Mouse (Mus musculus): ENCODE data around the gene Cltb. TPM values are rescaled to one million over a fixed set of nuclear protein-coding genes. Genes with fewer than 3 reads are reported as not detected.

Gene Cltb
- total and polyA plus RNA-seq, 2 experiments from 2014 or later = 224 to 278 TPM

DNA sequence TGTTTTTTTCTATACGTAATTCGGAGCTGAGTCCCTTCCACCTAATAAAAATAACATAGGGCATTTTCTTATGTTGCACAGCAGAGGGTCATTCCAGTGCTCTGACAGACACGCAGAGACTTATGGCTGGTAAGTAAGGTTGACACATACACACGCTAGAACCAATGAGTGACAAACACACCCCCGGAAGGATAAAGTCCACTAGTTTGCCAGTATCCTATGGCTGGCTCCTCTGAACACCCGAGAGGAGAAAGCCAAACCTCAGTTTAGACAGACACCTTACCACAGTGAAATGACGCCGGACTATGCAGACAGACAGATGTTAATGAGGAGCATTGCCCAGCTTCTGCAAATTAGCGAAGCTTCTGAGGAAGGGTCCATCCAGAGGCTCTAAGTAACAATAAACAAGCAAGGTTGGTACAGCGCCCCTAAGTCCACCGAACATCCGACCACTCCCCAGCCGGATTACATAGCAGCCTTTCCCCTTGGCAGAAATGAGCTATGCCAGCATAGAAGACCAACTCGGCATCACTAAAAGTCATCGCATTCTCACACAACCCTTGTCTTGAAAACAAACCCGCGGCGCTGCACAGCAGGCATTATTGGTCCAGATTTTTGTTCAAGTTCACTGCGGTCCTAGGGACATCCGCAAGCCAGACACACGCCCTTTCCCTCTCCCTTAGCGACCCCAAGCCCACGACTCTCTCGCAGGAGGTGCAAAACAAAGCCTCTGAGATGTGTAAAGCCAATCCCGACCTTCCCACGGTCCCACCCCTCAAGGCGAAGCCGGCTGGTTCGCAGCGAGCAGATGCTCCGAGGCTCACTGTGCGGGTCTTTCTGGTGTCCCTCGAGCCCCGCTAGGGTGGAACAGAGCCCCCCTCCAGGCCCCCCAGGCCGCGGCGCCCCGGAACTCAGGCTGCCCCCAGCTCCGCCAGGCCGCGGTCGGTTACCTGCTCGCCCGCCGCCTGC is 46.6 kb downstream of the Cltb start:
- Histone ChIP-seq H3K9ac (peak overlapping the region; percentile 96), H3K4me2 (ENCODE audit: low read depth) (peak overlapping the region; percentile 89), H3K27ac (ENCODE audit: low read depth, low read length) (peak overlapping the region; percentile 83), H3K4me1 (ENCODE audit: insufficient read depth) (peaks cover 8% of the 10 kb centered on the region), H3K4me3 (ENCODE audit: low read depth, low read length) (peak overlapping the region; percentile 92), H3K36me3 (ENCODE audit: insufficient read depth) (peaks cover 24% of the 10 kb centered on the region), H3K27me3 (ENCODE audit: insufficient read depth, low read length) (no peaks in the 10 kb centered on the region), H3K9me3 (ENCODE audit: low read length) (no peaks in the 10 kb centered on the region)
- TF ChIP-seq CTCF (IDR thresholded peaks at IDR 0.05; ENCODE audit: low read depth) = no peak
- ATAC-seq (peak; percentile 70), DNase-seq (no peak)
- whole genome bisulfite sequencing = 10% methylated on average over 45 of the region's 45 CpGs

DNA sequence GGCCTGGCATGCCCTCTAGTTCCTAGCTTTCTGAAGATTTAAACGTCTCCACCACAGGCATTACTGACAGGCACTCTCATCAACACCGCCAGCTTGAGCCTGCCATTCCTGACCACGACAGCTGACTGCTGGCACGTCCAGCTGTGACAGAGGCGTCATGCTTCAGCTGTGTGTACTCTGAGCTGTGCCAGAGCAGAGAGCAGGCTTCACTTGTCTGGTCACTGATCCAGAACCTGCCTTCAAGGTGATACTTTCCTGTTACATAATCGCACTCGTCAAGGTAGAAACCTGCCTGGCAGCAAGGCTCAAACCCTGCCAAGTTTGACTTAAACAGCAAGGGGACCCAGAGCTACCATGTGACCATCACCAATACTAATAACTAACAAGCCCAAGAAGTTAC is 48.6 kb downstream of the Cltb start:
- Histone ChIP-seq H3K4me2 (ENCODE audit: low read depth) (no peak overlapping the region), H3K27me3 (ENCODE audit: insufficient read depth, low read length) (no peaks in the 10 kb centered on the region), H3K4me1 (ENCODE audit: insufficient read depth) (peaks cover 8% of the 10 kb centered on the region), H3K9ac (no peak overlapping the region), H3K9me3 (ENCODE audit: low read length) (no peaks in the 10 kb centered on the region), H3K27ac (ENCODE audit: low read depth, low read length) (no peak overlapping the region), H3K4me3 (ENCODE audit: low read depth, low read length) (no peak overlapping the region), H3K36me3 (ENCODE audit: insufficient read depth) (peaks cover 41% of the 10 kb centered on the region)
- ATAC-seq = no peak
- TF ChIP-seq CTCF (IDR thresholded peaks at IDR 0.05; ENCODE audit: low read depth) = no peak
- no peak for DNase-seq
- whole genome bisulfite sequencing = 86% methylated on average over 7 of the region's 7 CpGs

- Histone ChIP-seq H3K4me3 (ENCODE audit: low read depth, low read length) (no peak overlapping the region), H3K4me2 (ENCODE audit: low read depth) (no peak overlapping the region), H3K9ac (no peak overlapping the region), H3K27me3 (ENCODE audit: insufficient read depth, low read length) (no peaks in the 10 kb centered on the region), H3K27ac (ENCODE audit: low read depth, low read length) (no peak overlapping the region), H3K36me3 (ENCODE audit: insufficient read depth) (peaks cover 59% of the 10 kb centered on the region), H3K4me1 (ENCODE audit: insufficient read depth) (peaks cover 8% of the 10 kb centered on the region), H3K9me3 (ENCODE audit: low read length) (no peaks in the 10 kb centered on the region)
- no peak for TF ChIP-seq CTCF (IDR thresholded peaks at IDR 0.05; ENCODE audit: low read depth)
- ATAC-seq = no peak
- WGBS = 88% methylated on average over 7 of the region's 7 CpGs
- DNase-seq = no peak
Observed at GRCm38 (mm10) chr13:54560608-54561007, 50.5 kb downstream of the Cltb start.

DNA sequence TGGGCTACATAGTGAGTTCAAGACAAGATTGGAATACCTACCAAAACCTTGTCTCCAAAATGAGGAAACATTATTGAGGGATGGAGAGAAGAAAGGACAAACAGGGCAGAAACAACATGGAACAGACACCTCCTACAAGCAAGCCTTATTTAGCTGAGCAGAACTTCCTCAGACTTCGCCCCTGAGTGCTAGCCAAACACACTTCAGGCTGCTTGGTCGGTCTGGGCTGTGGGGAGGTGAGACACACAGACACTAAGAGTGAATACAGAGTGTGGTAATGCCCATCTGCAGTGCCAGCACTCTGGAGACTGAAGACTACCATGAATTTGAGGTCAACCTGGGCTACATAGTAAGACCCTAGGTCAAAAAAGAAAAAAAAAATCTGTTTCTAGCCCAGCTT is 51.5 kb downstream of the Cltb start:
- Histone ChIP-seq H3K9me3 (ENCODE audit: low read length) (no peaks in the 10 kb centered on the region), H3K4me1 (ENCODE audit: insufficient read depth) (peaks cover 8% of the 10 kb centered on the region), H3K27me3 (ENCODE audit: insufficient read depth, low read length) (no peaks in the 10 kb centered on the region), H3K9ac (no peak overlapping the region), H3K4me3 (ENCODE audit: low read depth, low read length) (no peak overlapping the region), H3K4me2 (ENCODE audit: low read depth) (no peak overlapping the region), H3K27ac (ENCODE audit: low read depth, low read length) (no peak overlapping the region), H3K36me3 (ENCODE audit: insufficient read depth) (peaks cover 61% of the 10 kb centered on the region)
- no peak for DNase-seq
- TF ChIP-seq CTCF (IDR thresholded peaks at IDR 0.05; ENCODE audit: low read depth) = no peak
- no peak for ATAC-seq
- WGBS = 94% methylated on average over 2 of the region's 2 CpGs

GRCm38 (mm10) chr13:54557652-54558051 is 53.5 kb downstream of the Cltb start:
- 95% methylated on average over 1 of the region's 1 CpGs for WGBS
- no peaks in the 10 kb centered on the region for H3K27me3 ChIP-seq (ENCODE audit: insufficient read depth, low read length)
- no peak overlapping the region for H3K27ac ChIP-seq (ENCODE audit: low read depth, low read length)
- ATAC-seq (no peak), DNase-seq (no peak)
- H3K36me3 ChIP-seq (ENCODE audit: insufficient read depth) = peaks cover 77% of the 10 kb centered on the region
- H3K4me3 ChIP-seq (ENCODE audit: low read depth, low read length) = no peak overlapping the region
- H3K9ac ChIP-seq = no peak overlapping the region
- no peaks in the 10 kb centered on the region for H3K4me1 ChIP-seq (ENCODE audit: insufficient read depth)
- TF ChIP-seq CTCF (IDR thresholded peaks at IDR 0.05; ENCODE audit: low read depth) = no peak
- no peak overlapping the region for H3K4me2 ChIP-seq (ENCODE audit: low read depth)
- H3K9me3 ChIP-seq (ENCODE audit: low read length) = no peaks in the 10 kb centered on the region

DNA sequence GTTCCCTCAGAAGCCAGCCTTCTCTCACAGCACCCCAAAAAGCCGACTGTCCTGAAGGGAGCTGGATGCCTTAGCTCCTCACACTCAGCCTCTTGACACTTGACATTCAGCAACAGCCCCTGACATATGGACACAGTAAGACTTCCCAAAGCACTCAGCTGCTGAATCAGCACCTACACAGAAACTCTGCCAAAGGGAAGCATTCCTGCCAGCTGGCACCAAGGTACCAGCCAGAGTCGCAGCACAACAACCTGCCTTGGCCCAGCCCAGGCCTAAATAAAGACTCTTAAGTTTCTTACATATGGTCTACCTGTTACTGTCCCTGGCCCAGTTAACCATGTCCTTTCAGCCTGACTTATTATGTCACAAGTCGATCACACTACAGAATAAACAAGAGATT is 54.3 kb downstream of the Cltb start:
- no peak for TF ChIP-seq CTCF (IDR thresholded peaks at IDR 0.05; ENCODE audit: low read depth)
- H3K36me3 ChIP-seq (ENCODE audit: insufficient read depth) = peaks cover 80% of the 10 kb centered on the region
- no peak overlapping the region for H3K9ac ChIP-seq
- no peak overlapping the region for H3K27ac ChIP-seq (ENCODE audit: low read depth, low read length)
- no peaks in the 10 kb centered on the region for H3K4me1 ChIP-seq (ENCODE audit: insufficient read depth)
- ATAC-seq = no peak
- no peak overlapping the region for H3K4me2 ChIP-seq (ENCODE audit: low read depth)
- DNase-seq = no peak
- no peaks in the 10 kb centered on the region for H3K9me3 ChIP-seq (ENCODE audit: low read length)
- no peaks in the 10 kb centered on the region for H3K27me3 ChIP-seq (ENCODE audit: insufficient read depth, low read length)
- 71% methylated on average over 3 of the region's 3 CpGs for WGBS
- H3K4me3 ChIP-seq (ENCODE audit: low read depth, low read length) = no peak overlapping the region

GRCm38 (mm10) chr13:54556176-54556575 is 55.0 kb downstream of the Cltb start:
- no peaks in the 10 kb centered on the region for H3K27me3 ChIP-seq (ENCODE audit: insufficient read depth, low read length)
- DNase-seq (no peak), ATAC-seq (no peak)
- no peaks in the 10 kb centered on the region for H3K9me3 ChIP-seq (ENCODE audit: low read length)
- no peaks in the 10 kb centered on the region for H3K4me1 ChIP-seq (ENCODE audit: insufficient read depth)
- TF ChIP-seq CTCF (IDR thresholded peaks at IDR 0.05; ENCODE audit: low read depth) = no peak
- no peak overlapping the region for H3K4me3 ChIP-seq (ENCODE audit: low read depth, low read length)
- H3K27ac ChIP-seq (ENCODE audit: low read depth, low read length) = no peak overlapping the region
- no peak overlapping the region for H3K9ac ChIP-seq
- no peak overlapping the region for H3K4me2 ChIP-seq (ENCODE audit: low read depth)
- 93% methylated on average over 9 of the region's 9 CpGs for WGBS
- peaks cover 81% of the 10 kb centered on the region for H3K36me3 ChIP-seq (ENCODE audit: insufficient read depth)
